Mouse (Mus musculus): ENCODE data around the gene Susd4. TPM values are rescaled to one million over a fixed set of nuclear protein-coding genes. Genes with fewer than 3 reads are reported as not detected.

Gene Susd4
- polyA plus RNA-seq, 1 experiment: 4.3 TPM

GRCm38 (mm10) chr1:182878719-182879118, 115.1 kb downstream of the Susd4 start:
- DNase-seq: no peak
- 91% methylated on average over 4 of the region's 4 CpGs for WGBS
- H3K4me1 ChIP-seq (replicated peaks; ENCODE audit: control insufficient read depth, insufficient read depth, low read length): no peaks in the 10 kb centered on the region
- no peaks in the 10 kb centered on the region for H3K27me3 ChIP-seq (ENCODE audit: control insufficient read depth, insufficient read depth, low read length)
- H3K36me3 ChIP-seq (ENCODE audit: control insufficient read depth, insufficient read depth, low read length): no peaks in the 10 kb centered on the region
- no peak for TF ChIP-seq CTCF (IDR thresholded peaks at IDR 0.05; ENCODE audit: borderline replicate concordance, control insufficient read depth, extremely low read depth, insufficient read depth, low read length, poor library complexity)
- no peak for TF ChIP-seq POLR2A (IDR thresholded peaks at IDR 0.05; ENCODE audit: control insufficient read depth, extremely low read depth, insufficient read depth, low read length, poor library complexity)
- H3K4me3 ChIP-seq (ENCODE audit: control insufficient read depth, insufficient read depth, low read length): no peak overlapping the region
- no peak overlapping the region for H3K27ac ChIP-seq (ENCODE audit: control insufficient read depth, insufficient read depth, low read length)

- no peak for TF ChIP-seq POLR2A (IDR thresholded peaks at IDR 0.05; ENCODE audit: control insufficient read depth, extremely low read depth, insufficient read depth, low read length, poor library complexity)
- no peak for TF ChIP-seq CTCF (IDR thresholded peaks at IDR 0.05; ENCODE audit: borderline replicate concordance, control insufficient read depth, extremely low read depth, insufficient read depth, low read length, poor library complexity)
- no peak for DNase-seq
- H3K27ac ChIP-seq (ENCODE audit: control insufficient read depth, insufficient read depth, low read length): no peak overlapping the region
- H3K36me3 ChIP-seq (ENCODE audit: control insufficient read depth, insufficient read depth, low read length): no peaks in the 10 kb centered on the region
- H3K4me3 ChIP-seq (ENCODE audit: control insufficient read depth, insufficient read depth, low read length): no peak overlapping the region
- no peaks in the 10 kb centered on the region for H3K4me1 ChIP-seq (replicated peaks; ENCODE audit: control insufficient read depth, insufficient read depth, low read length)
- no peaks in the 10 kb centered on the region for H3K27me3 ChIP-seq (ENCODE audit: control insufficient read depth, insufficient read depth, low read length)
- 89% methylated on average over 8 of the region's 8 CpGs for WGBS
Measured at GRCm38 (mm10) chr1:182881246-182881645, 117.6 kb downstream of the Susd4 start.

- Histone ChIP-seq H3K27ac (ENCODE audit: control insufficient read depth, insufficient read depth, low read length) (no peak overlapping the region), H3K36me3 (ENCODE audit: control insufficient read depth, insufficient read depth, low read length) (no peaks in the 10 kb centered on the region), H3K4me3 (ENCODE audit: control insufficient read depth, insufficient read depth, low read length) (no peak overlapping the region), H3K4me1 (replicated peaks; ENCODE audit: control insufficient read depth, insufficient read depth, low read length) (no peaks in the 10 kb centered on the region), H3K27me3 (ENCODE audit: control insufficient read depth, insufficient read depth, low read length) (no peaks in the 10 kb centered on the region)
- TF ChIP-seq CTCF (IDR thresholded peaks at IDR 0.05; ENCODE audit: borderline replicate concordance, control insufficient read depth, extremely low read depth, insufficient read depth, low read length, poor library complexity) (no peak), POLR2A (IDR thresholded peaks at IDR 0.05; ENCODE audit: control insufficient read depth, extremely low read depth, insufficient read depth, low read length, poor library complexity) (no peak)
- no peak for DNase-seq
- WGBS: 80% methylated on average over 2 of the region's 2 CpGs
Measured at GRCm38 (mm10) chr1:182882611-182883010, 119.0 kb downstream of the Susd4 start.

GRCm38 (mm10) chr1:182895698-182896097, 132.0 kb downstream of the Susd4 start:
- Histone ChIP-seq H3K27me3 (ENCODE audit: control insufficient read depth, insufficient read depth, low read length) (no peaks in the 10 kb centered on the region), H3K4me3 (ENCODE audit: control insufficient read depth, insufficient read depth, low read length) (no peak overlapping the region), H3K4me1 (replicated peaks; ENCODE audit: control insufficient read depth, insufficient read depth, low read length) (no peaks in the 10 kb centered on the region), H3K27ac (ENCODE audit: control insufficient read depth, insufficient read depth, low read length) (no peak overlapping the region), H3K36me3 (ENCODE audit: control insufficient read depth, insufficient read depth, low read length) (no peaks in the 10 kb centered on the region)
- peak; percentile 47 for DNase-seq
- TF ChIP-seq POLR2A (IDR thresholded peaks at IDR 0.05; ENCODE audit: control insufficient read depth, extremely low read depth, insufficient read depth, low read length, poor library complexity): no peak
- TF ChIP-seq CTCF (IDR thresholded peaks at IDR 0.05; ENCODE audit: borderline replicate concordance, control insufficient read depth, extremely low read depth, insufficient read depth, low read length, poor library complexity): peak; percentile 44; the same call in 1 of the 2 replicates
- 44% methylated on average over 9 of the region's 9 CpGs for WGBS

- 95% methylated on average over 6 of the region's 6 CpGs for WGBS
- DNase-seq: no peak
- Histone ChIP-seq H3K4me3 (ENCODE audit: control insufficient read depth, insufficient read depth, low read length) (no peak overlapping the region), H3K36me3 (ENCODE audit: control insufficient read depth, insufficient read depth, low read length) (no peaks in the 10 kb centered on the region), H3K27ac (ENCODE audit: control insufficient read depth, insufficient read depth, low read length) (no peak overlapping the region), H3K4me1 (replicated peaks; ENCODE audit: control insufficient read depth, insufficient read depth, low read length) (no peaks in the 10 kb centered on the region), H3K27me3 (ENCODE audit: control insufficient read depth, insufficient read depth, low read length) (no peaks in the 10 kb centered on the region)
- TF ChIP-seq POLR2A (IDR thresholded peaks at IDR 0.05; ENCODE audit: control insufficient read depth, extremely low read depth, insufficient read depth, low read length, poor library complexity) (no peak), CTCF (IDR thresholded peaks at IDR 0.05; ENCODE audit: borderline replicate concordance, control insufficient read depth, extremely low read depth, insufficient read depth, low read length, poor library complexity) (no peak)
Measured at GRCm38 (mm10) chr1:182897071-182897470, 133.4 kb downstream of the Susd4 start.

- 91% methylated on average over 12 of the region's 12 CpGs for WGBS
- H3K27ac ChIP-seq (ENCODE audit: control insufficient read depth, insufficient read depth, low read length): no peak overlapping the region
Measured at GRCm38 (mm10) chr1:182897506-182898138, 134.0 kb downstream of the Susd4 start.

More at GRCm38 (mm10) chr1:182897506-182898138, 134.0 kb downstream of the Susd4 start:
- no peak overlapping the region for H3K4me3 ChIP-seq (ENCODE audit: control insufficient read depth, insufficient read depth, low read length)
- no peak for DNase-seq
- TF ChIP-seq CTCF (IDR thresholded peaks at IDR 0.05; ENCODE audit: borderline replicate concordance, control insufficient read depth, extremely low read depth, insufficient read depth, low read length, poor library complexity) (no peak), POLR2A (IDR thresholded peaks at IDR 0.05; ENCODE audit: control insufficient read depth, extremely low read depth, insufficient read depth, low read length, poor library complexity) (no peak)
- no peaks in the 10 kb centered on the region for H3K4me1 ChIP-seq (replicated peaks; ENCODE audit: control insufficient read depth, insufficient read depth, low read length)
- H3K36me3 ChIP-seq (ENCODE audit: control insufficient read depth, insufficient read depth, low read length): no peaks in the 10 kb centered on the region
- H3K27me3 ChIP-seq (ENCODE audit: control insufficient read depth, insufficient read depth, low read length): no peaks in the 10 kb centered on the region

Data from thymus, adult 2 months (tissue).